1 mouse cellular context compared by ENCODE assay signal in the genomic region with DNA sequence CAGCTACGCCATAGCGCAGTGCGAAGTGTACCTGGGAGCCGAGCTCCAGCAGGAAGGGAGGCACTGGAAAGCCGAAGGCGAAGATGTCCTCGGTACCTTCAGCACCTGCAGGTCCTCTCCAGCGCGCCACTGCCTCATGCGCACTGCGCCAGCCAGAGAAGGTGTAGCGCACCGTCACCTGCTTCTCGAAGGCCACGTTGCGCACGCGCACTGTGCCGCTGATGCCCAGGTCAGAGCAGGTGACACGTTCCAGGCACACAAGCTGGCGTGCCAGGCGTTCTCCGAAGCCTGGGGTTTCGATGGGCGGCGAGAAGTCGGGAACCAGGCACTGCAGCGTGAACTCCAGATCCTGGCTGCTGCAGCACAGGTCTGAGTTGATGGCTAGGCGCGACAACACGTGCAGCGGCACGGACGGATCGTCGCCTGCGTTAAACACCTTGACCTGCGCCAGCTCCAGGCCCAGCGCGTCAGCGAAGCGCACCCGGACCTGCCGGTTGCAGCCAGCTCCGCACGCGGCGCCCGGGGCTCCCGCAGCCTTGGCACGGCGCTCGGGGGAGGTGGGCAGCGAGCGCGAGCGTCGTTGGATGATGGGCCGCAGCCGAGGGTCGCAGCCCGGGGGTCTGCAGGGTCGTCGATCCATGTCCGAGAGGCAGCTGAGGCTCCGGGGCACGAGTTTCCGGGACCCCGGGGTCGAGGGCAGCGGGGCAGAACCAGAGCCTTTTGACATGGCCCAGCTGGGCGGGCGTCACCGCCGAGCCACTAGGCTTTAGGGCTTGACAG.
TF ChIP-seq lines count a peak whose summit lies in the region.

No protein-coding gene starts in this region.

TF ChIP-seq in ES-E14, 5 proteins besides CTCF, POLR2A, EP300 and RAD21:
- TF ChIP-seq ZNF384 (IDR thresholded peaks at IDR 0.05; ENCODE audit: low read depth, low read length) (no peak), CHD2 (IDR thresholded peaks at IDR 0.05; ENCODE audit: low read depth, low read length) (no peak), HCFC1 (IDR thresholded peaks at IDR 0.05; ENCODE audit: borderline replicate concordance, insufficient read depth, low read length) (no peak), ZC3H11A (IDR thresholded peaks at IDR 0.05; ENCODE audit: borderline replicate concordance, low read depth, low read length) (no peak), MAFK (IDR thresholded peaks at IDR 0.05; ENCODE audit: insufficient read depth, low read depth, low read length) (no peak)
